Mouse (Mus musculus): ENCODE measurements around the gene Ces3a.
"Not testable (repeated sequence)": the region's sequence is repeated elsewhere in the genome, so short reads cannot be mapped to it uniquely, and the experiment has no call there.

Ces3a gene

DNA sequence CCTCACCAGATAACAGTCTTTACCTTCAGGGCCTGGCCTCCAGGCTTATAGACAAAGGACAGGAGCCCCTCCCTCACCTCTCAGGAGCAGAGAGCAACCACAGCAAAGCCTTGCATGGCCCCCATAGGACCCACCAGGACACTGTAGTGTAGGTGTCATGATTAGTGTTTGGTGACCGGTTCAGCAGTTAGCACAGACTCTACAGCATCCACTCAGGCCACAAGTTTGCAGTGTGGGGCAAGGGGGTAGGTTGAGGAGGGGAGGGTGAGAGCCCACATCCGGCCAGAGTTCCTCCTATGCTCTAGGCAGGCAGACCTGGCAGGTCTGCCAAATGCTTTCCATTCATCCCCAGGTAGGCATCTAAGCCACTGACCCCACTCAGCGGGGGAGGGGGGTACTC lies 45.6 kb downstream of the Ces3a start:
- in situ Hi-C loops (cut with MboI, MseI), result no loop called here

DNA sequence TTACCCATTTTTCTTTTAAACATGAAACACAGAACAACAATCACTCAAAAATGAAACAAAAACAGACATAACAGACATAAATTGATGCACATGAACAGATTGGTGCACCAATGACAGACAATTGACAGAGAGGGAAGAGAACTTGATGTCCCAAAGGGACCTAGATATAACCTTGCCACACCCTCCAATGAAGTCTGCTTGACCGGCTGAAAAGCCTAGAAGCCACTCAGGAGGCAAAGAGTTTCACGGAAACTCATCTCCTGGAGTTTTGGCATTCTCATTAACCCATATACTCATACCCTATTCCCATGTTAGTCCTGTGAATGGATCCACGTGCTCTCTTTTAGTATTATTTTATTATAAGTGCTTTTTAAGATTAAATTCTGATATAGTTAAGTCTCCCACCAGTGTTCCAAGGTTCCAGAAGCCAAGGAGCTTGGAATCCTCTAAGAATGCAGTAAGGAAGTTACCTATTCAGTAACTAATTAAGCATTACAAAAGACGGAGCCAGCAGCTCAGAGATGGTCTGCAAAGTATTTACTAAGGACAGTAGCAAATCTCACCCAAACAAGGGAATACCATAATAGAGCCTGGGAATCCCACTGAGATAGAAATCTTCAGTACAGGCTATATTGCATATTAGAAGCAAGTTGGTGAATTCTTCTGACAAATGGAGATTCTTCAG lies 53.8 kb downstream of the Ces3a start:
- in situ Hi-C loops (cut with MboI, MseI), result not testable (repeated sequence)

DNA sequence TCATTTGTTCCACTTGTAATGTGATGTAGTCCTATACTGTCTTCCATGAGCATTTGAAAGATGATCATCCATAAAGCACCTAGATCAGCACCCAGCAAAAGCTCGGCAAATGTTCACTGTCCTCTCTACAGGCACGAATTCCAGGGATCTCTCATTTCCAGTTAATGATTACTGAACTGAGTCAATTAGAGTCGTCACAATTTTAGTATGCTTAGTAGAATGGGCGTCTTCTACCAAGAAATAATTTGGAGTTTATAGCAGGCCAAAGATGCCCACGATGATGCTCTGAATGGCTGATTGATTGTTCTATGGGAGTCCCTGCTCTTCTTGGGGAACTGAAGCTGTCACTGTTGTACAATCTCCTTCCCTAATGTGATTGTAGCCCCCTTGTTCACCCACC lies 55.3 kb downstream of the Ces3a start:
- in situ Hi-C loops (cut with MboI, MseI), result not testable (repeated sequence)

DNA sequence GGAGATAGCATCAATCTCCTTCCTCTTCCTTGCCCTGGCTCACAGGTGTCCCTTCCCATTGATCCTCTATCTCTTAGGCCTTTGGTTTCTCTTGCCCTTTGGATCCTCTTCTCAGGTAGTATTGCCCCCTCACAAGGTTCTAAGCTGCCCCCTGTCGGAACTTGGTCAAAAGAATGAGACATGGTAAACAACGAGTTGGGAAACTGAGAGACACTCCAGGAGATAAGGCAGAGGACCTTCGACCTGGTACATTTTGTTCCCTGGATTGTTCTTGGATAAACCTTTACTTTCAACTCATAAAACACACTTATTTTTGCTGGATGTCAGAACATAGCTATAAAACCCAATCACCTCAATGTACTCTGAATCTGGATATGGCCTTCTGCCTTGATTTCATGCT lies 55.8 kb downstream of the Ces3a start:
- in situ Hi-C loops (cut with MboI, MseI), result no loop called here
